Mouse (Mus musculus): ENCODE measurements at regions not wholly inside any gene's neighbourhood (a gene's known extent, or its start where the extent isn't known, plus 50 kb on each side); places are given as distances from the start of the nearest gene placed in this dataset.

DNA sequence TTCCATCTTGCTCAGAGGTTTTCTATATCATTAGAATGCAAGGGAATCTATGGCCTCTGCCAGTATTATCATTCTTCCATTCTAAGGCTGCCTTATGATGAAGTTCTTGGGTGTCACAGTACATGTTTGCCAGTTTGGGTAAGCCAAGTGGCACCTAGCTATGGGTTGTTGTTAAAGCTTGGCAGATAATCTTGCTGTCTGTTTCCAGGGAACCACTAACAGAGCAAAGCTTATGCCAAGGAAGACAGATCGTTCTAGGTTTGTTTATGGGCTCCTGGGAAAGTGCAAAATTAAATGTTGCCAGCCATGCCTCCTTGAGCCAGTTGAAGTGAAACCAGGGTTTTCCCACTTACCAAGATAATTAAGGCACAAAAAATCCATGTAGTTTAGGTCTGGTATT is 292.9 kb upstream of the Cobl start:
- Histone ChIP-seq H3K36me3 (no peaks in the 10 kb centered on the region), H3K9me3 (replicated peaks) (no peaks in the 10 kb centered on the region), H3K9ac (no peak overlapping the region), H3K27me3 (no peaks in the 10 kb centered on the region), H3K4me1 (no peaks in the 10 kb centered on the region), H3K4me2 (no peak overlapping the region), H3K27ac (no peak overlapping the region), H3K4me3 (replicated peaks) (no peak overlapping the region)
- WGBS = 70% methylated on average over 1 of the region's 1 CpGs
- ATAC-seq (replicated peaks; ENCODE audit: low FRiP score) = no peak

DNA sequence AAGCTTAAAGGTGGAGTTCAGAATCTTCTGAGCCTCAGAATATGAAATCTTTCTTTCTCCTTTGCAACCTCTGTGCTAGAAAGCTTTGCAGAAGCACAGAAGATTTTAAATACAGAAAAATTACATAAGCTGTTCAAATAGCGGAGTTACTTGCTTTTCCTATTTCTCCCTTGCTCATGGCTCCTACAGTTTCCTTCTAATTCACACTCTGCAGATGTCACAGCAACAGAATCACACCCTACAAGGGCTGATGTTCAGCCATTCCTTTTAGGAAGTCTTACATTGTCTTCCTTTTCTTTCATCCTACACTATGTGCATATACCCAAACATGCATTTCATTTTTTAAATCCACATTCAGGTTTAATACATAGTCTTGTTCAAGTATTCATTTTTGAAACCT is 285.3 kb upstream of the Cobl start:
- Histone ChIP-seq H3K4me2 (no peak overlapping the region), H3K9me3 (replicated peaks) (no peaks in the 10 kb centered on the region), H3K27ac (no peak overlapping the region), H3K4me1 (no peaks in the 10 kb centered on the region), H3K27me3 (no peaks in the 10 kb centered on the region), H3K36me3 (no peaks in the 10 kb centered on the region), H3K4me3 (replicated peaks) (no peak overlapping the region), H3K9ac (no peak overlapping the region)
- no peak for ATAC-seq (replicated peaks; ENCODE audit: low FRiP score)
- WGBS = 97% methylated on average over 1 of the region's 1 CpGs

- Histone ChIP-seq H3K27ac (no peak overlapping the region), H3K4me1 (no peaks in the 10 kb centered on the region), H3K4me2 (no peak overlapping the region), H3K9ac (no peak overlapping the region), H3K4me3 (replicated peaks) (no peak overlapping the region), H3K27me3 (no peaks in the 10 kb centered on the region), H3K9me3 (replicated peaks) (no peaks in the 10 kb centered on the region), H3K36me3 (no peaks in the 10 kb centered on the region)
- 81% methylated on average over 4 of the region's 4 CpGs for WGBS
- no peak for ATAC-seq (replicated peaks; ENCODE audit: low FRiP score)
Measured at GRCm38 (mm10) chr11:12749245-12749644, 284.5 kb upstream of the Cobl start.

- H3K27me3 ChIP-seq = no peaks in the 10 kb centered on the region
- 45% methylated on average over 2 of the region's 2 CpGs for WGBS
- no peak overlapping the region for H3K4me2 ChIP-seq
Measured at GRCm38 (mm10) chr11:12742159-12742523, 277.4 kb upstream of the Cobl start.

DNA sequence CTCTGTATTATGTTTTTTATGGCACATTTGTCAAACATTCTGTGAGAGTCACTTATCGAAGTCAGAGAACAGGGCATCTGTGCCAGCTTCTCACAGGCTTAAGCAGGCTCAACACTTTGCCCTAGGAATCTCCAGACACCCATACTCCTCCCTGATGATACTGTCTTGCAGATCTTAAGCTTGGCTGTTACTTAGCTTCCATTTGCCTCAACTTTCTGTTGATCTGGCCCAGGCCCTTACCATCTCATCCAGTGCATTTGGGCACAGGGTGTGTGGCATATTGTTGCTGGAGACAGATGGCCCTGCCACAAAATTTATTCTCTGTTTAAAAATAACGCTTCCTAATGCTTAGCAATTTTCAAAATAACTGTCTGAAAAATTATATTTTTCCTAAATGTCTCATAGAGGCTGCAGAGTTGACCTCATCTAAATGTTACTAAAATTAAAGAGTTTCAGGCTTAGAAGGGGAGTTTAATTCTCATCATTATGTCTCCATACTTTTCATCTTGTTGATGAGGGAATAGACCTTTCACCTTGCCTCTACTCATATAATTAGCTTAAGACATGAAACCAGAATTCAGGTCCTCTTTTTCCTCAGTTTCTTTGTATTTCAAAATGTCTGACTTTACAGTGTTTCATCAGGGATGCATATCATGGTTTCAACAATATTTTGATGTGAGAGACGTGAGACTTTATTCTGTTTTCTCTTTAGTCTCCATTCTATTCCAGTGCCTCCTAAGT is 276.8 kb upstream of the Cobl start:
- no peak for ATAC-seq (replicated peaks; ENCODE audit: low FRiP score)
- H3K27me3 ChIP-seq = no peaks in the 10 kb centered on the region
- H3K9ac ChIP-seq = no peak overlapping the region
- no peak overlapping the region for H3K4me3 ChIP-seq (replicated peaks)
- H3K4me2 ChIP-seq = no peak overlapping the region
- H3K27ac ChIP-seq = no peak overlapping the region
- WGBS = 83% methylated on average over 3 of the region's 3 CpGs
- no peaks in the 10 kb centered on the region for H3K9me3 ChIP-seq (replicated peaks)
- H3K4me1 ChIP-seq = no peaks in the 10 kb centered on the region
- no peaks in the 10 kb centered on the region for H3K36me3 ChIP-seq

More at GRCm38 (mm10) chr11:12742159-12742523, 277.4 kb upstream of the Cobl start:
- Histone ChIP-seq H3K36me3 (no peaks in the 10 kb centered on the region), H3K27ac (no peak overlapping the region), H3K9ac (no peak overlapping the region), H3K4me3 (replicated peaks) (no peak overlapping the region), H3K9me3 (replicated peaks) (no peaks in the 10 kb centered on the region), H3K4me1 (no peaks in the 10 kb centered on the region)
- ATAC-seq (replicated peaks; ENCODE audit: low FRiP score) = no peak

- no peak overlapping the region for H3K9ac ChIP-seq
- H3K36me3 ChIP-seq = no peaks in the 10 kb centered on the region
- no peaks in the 10 kb centered on the region for H3K27me3 ChIP-seq
- H3K27ac ChIP-seq = no peak overlapping the region
- ATAC-seq (replicated peaks; ENCODE audit: low FRiP score) = no peak
- no peaks in the 10 kb centered on the region for H3K9me3 ChIP-seq (replicated peaks)
- 94% methylated on average over 1 of the region's 1 CpGs for WGBS
- no peaks in the 10 kb centered on the region for H3K4me1 ChIP-seq
- no peak overlapping the region for H3K4me3 ChIP-seq (replicated peaks)
- H3K4me2 ChIP-seq = no peak overlapping the region
Measured at GRCm38 (mm10) chr11:12734274-12734673, 269.5 kb upstream of the Cobl start.

GRCm38 (mm10) chr11:12727293-12727692 is 262.5 kb upstream of the Cobl start:
- no peak overlapping the region for H3K4me2 ChIP-seq
- no peaks in the 10 kb centered on the region for H3K9me3 ChIP-seq (replicated peaks)
- no peak overlapping the region for H3K9ac ChIP-seq
- no peaks in the 10 kb centered on the region for H3K27me3 ChIP-seq
- no peak overlapping the region for H3K27ac ChIP-seq
- H3K4me3 ChIP-seq (replicated peaks) = no peak overlapping the region
- H3K4me1 ChIP-seq = no peaks in the 10 kb centered on the region
- H3K36me3 ChIP-seq = no peaks in the 10 kb centered on the region
- 82% methylated on average over 1 of the region's 1 CpGs for WGBS
- ATAC-seq (replicated peaks; ENCODE audit: low FRiP score) = no peak

- H3K27ac ChIP-seq = no peak overlapping the region
- H3K4me3 ChIP-seq (replicated peaks) = no peak overlapping the region
- H3K4me1 ChIP-seq = no peaks in the 10 kb centered on the region
- H3K4me2 ChIP-seq = no peak overlapping the region
- H3K36me3 ChIP-seq = no peaks in the 10 kb centered on the region
- no peak overlapping the region for H3K9ac ChIP-seq
- 74% methylated on average over 4 of the region's 4 CpGs for WGBS
- H3K27me3 ChIP-seq = no peaks in the 10 kb centered on the region
- no peaks in the 10 kb centered on the region for H3K9me3 ChIP-seq (replicated peaks)
- no peak for ATAC-seq (replicated peaks; ENCODE audit: low FRiP score)
Measured at GRCm38 (mm10) chr11:12726492-12726891, 261.7 kb upstream of the Cobl start.

DNA sequence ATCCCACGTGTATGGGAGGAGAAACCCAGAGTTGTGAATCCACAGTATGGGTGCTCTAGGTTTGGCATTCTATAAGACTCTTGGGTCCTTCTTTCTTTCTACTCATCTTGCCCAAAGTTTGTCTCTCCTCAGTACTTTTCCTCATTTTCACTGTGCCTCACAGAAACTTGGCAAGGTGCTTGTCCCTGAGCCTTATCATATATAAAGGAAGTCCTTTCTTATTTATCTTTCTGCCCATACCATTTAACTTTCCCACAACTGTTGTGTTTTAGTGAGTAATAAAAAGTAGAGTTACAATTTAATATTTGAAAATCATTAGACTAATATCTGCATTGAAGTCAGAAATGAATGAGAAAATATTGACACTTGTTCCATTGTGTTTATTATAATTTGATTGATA is 257.6 kb upstream of the Cobl start:
- 35% methylated on average over 1 of the region's 1 CpGs for WGBS
- ATAC-seq (replicated peaks; ENCODE audit: low FRiP score) = no peak

DNA sequence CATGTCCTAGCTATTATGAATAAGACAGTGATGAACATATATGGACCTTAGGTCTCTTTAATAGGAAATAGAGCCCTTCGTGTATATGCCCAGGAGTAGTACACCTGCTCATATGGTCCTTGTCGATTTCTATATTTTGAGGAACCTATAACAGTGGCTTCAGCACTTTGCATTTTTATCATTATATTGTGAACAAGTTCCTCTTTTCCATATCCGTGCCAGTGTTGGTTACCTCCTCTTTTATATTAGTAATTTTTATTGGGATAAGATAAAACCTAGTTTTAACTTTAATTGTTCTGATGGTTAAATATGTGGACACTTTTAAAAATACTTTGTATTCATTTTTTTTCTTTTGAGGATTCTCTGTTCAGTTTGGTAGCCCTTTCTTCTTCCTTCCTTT is 255.4 kb upstream of the Cobl start:
- H3K4me3 ChIP-seq (replicated peaks) = no peak overlapping the region
- no peaks in the 10 kb centered on the region for H3K9me3 ChIP-seq (replicated peaks)
- H3K27ac ChIP-seq = no peak overlapping the region
- 84% methylated on average over 3 of the region's 3 CpGs for WGBS
- H3K36me3 ChIP-seq = no peaks in the 10 kb centered on the region
- ATAC-seq (replicated peaks; ENCODE audit: low FRiP score) = no peak
- no peaks in the 10 kb centered on the region for H3K4me1 ChIP-seq
- H3K9ac ChIP-seq = no peak overlapping the region
- H3K4me2 ChIP-seq = no peak overlapping the region
- H3K27me3 ChIP-seq = no peaks in the 10 kb centered on the region

More for the DNA sequence above, 257.6 kb upstream of the Cobl start:
- Histone ChIP-seq H3K9me3 (replicated peaks) (no peaks in the 10 kb centered on the region), H3K9ac (no peak overlapping the region), H3K4me3 (replicated peaks) (no peak overlapping the region), H3K4me1 (no peaks in the 10 kb centered on the region), H3K27ac (no peak overlapping the region), H3K27me3 (no peaks in the 10 kb centered on the region), H3K36me3 (no peaks in the 10 kb centered on the region), H3K4me2 (no peak overlapping the region)

- ATAC-seq (replicated peaks; ENCODE audit: low FRiP score) = no peak
- no peak overlapping the region for H3K9ac ChIP-seq
- no peaks in the 10 kb centered on the region for H3K36me3 ChIP-seq
- H3K4me1 ChIP-seq = no peaks in the 10 kb centered on the region
- H3K27ac ChIP-seq = no peak overlapping the region
- WGBS = 64% methylated on average over 5 of the region's 5 CpGs
- H3K27me3 ChIP-seq = no peaks in the 10 kb centered on the region
- H3K4me2 ChIP-seq = no peak overlapping the region
- H3K4me3 ChIP-seq (replicated peaks) = no peak overlapping the region
- H3K9me3 ChIP-seq (replicated peaks) = no peaks in the 10 kb centered on the region
Measured at GRCm38 (mm10) chr11:12696321-12696720, 231.6 kb upstream of the Cobl start.

DNA sequence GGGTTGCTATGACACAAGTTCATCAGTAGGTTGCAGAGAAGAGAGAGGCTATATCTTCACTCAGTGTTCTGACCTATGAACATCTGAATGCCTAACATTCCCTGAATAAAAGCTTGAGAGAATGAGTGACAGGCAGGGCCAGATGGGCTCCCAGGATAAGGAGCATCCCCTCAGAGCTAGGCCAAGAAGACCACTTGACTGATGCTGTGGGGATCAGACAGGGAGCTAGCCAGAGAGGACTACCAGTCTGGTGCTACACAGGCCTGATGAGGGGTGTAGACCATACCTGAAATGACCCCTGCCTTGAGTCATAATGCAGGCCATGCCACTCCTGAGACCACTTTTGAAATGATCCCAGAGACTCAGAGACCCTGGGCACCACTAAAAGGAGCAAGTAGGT is 228.1 kb upstream of the Cobl start:
- no peak for ATAC-seq (replicated peaks; ENCODE audit: low FRiP score)
- Histone ChIP-seq H3K36me3 (no peaks in the 10 kb centered on the region), H3K4me1 (no peaks in the 10 kb centered on the region), H3K4me2 (no peak overlapping the region), H3K9me3 (replicated peaks) (no peaks in the 10 kb centered on the region), H3K27ac (no peak overlapping the region), H3K9ac (no peak overlapping the region), H3K27me3 (no peaks in the 10 kb centered on the region), H3K4me3 (replicated peaks) (no peak overlapping the region)

DNA sequence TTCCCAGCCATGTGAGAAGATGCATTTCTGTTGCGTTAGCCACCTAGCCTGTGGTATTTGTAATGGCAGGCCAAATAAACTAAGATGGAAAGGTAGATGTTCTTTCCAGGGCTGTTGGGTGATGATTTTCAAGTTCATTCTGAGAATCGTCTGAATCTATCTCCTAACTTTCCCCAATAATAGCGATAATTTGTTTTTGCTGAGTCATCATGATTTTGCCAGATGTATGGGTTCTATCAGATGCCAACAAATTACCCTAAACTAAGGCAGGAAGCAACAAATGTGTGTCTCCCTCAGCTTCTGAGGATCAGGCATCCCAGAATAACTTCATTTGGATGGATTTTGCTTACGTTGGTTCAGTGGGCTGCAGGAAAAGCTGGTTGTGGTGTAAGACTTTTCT is 222.0 kb upstream of the Cobl start:
- no peak overlapping the region for H3K9ac ChIP-seq
- WGBS = 92% methylated on average over 4 of the region's 4 CpGs
- H3K27ac ChIP-seq = no peak overlapping the region
- no peak for ATAC-seq (replicated peaks; ENCODE audit: low FRiP score)
- no peaks in the 10 kb centered on the region for H3K9me3 ChIP-seq (replicated peaks)
- H3K4me2 ChIP-seq = no peak overlapping the region
- H3K36me3 ChIP-seq = no peaks in the 10 kb centered on the region
- no peaks in the 10 kb centered on the region for H3K4me1 ChIP-seq
- H3K4me3 ChIP-seq (replicated peaks) = no peak overlapping the region
- H3K27me3 ChIP-seq = no peaks in the 10 kb centered on the region

Data from kidney, embryonic 15.5 days (tissue).